Mouse (Mus musculus): ENCODE measurements at regions not wholly inside any gene's neighbourhood (a gene's known extent, or its start where the extent isn't known, plus 50 kb on each side); places are given as distances from the start of the nearest gene placed in this dataset.

DNA sequence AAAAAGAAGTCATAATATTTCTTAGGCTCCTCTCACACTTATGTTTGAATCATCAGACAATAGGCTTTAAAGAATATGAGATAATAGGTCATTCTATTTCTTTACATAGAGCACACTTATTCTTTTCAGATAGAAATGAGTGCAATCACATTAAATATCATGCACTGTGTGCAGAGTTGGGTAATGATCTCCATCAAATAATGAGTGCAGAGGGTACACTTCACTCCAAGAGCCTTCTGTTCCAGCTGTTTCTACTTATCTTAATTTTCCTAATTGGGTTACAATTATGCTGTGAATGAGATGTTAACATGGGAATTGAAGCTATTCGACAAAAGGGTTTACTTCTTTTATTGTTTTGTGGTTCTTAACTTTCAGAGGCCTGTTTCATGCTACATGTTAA lies 707.5 kb upstream of the Mdga2 start:
- intact Hi-C loops (cut with DNase I): no loop called here
- no peak for DNase-seq

DNA sequence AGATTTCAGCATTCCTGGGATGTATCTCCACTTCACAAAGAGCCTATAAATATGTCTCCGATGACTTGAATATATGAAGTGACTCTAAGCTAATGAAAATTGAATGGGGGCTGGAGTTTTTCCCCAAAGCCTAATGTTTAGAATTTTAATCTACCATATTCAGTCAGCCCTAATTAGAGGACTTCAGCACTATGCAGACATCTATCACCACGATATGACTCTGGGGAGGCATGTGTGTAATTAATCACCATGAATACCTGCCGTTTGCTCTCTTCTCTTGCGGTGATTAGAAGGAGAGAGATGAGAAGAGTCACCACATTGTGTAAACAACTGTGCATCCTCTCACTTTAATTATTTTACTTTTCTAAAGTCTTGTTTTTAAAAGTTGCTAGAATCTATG lies 692.3 kb upstream of the Mdga2 start:
- intact Hi-C loops (cut with DNase I): no loop called here

DNA sequence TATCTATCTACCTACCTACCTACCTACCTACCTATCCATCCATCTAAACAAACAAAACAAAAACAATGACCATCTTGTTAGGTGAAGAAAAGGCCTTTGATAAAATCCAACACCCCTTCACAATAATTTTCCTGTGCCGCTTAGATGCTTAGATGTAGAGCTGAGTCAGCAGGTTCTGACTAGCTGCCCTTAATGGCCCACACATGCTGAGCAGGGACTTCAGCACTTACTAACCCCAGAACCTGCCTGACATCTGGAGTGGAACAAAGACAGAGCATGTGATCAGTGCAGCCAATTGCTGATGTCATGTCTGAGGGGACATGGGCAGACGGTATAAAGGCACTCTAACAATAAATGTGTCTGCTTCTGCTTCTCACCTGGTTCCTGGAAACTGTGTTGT lies 664.9 kb upstream of the Mdga2 start:
- DNase-seq: no peak
- intact Hi-C loops (cut with DNase I): no loop called here

More for the DNA sequence above, 692.3 kb upstream of the Mdga2 start:
- no peak for DNase-seq

DNA sequence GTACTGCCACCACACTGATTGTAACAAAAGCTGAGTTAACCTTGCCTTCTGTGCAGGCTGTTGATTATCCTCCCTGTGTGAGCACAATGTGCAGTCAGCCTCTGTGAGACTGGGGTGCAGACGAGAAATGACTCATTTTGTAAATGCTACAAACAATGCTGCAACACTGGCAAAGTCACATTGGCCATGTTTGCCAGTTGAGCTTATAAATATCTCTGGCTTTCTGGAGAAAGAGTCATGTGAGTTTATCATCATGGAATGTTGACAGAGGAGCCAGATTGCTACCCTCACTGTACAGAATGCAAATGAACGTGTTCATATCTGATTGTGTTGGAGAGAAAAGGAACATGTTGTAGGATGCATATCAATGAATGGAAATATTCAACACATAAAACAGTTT lies 640.3 kb upstream of the Mdga2 start:
- DNase-seq: no peak

DNA sequence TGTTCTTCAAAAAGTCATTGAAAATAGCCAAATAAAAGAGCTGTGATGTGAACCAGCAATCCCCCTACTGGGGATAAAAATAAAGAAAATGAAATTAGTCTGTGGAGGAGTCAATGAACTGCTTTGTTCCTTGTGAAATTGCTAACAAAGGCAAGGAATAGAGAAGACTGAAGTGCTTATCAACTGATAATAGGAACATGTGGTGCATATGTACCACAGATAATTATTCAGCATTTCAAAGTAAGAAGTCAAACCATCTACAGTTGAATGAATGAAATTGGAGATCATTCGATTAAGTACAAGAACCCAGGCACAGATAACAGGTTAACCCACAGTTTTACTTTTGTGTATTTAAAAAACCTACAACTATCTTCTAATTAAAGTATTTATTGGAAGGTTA lies 638.4 kb upstream of the Mdga2 start:
- intact Hi-C loops (cut with DNase I): no loop called here
- DNase-seq: no peak

More for the DNA sequence above, 640.3 kb upstream of the Mdga2 start:
- intact Hi-C loops (cut with DNase I): no loop called here

GRCm38 (mm10) chr12:67852625-67853024 lies 630.3 kb upstream of the Mdga2 start:
- intact Hi-C loops (cut with DNase I): no loop called here

DNA sequence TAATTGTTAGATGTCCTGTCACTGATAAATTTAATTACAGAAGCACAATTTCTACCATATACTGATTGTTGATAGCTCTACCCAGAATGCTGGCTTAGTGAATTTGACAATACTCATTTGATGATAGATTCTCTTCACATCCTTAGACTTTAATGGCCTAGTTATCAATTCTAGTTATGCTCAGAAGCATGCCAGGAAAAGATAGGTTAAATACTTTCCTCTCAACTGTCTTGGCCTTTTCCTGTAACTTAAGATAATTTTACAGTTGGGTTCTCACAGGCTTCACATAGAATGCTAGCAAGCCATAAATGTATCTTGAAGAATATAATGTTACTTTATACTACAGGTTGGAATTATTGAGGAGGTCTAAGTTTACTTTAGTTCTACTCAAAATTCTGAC lies 625.2 kb upstream of the Mdga2 start:
- no peak for DNase-seq
- intact Hi-C loops (cut with DNase I): no loop called here

More at GRCm38 (mm10) chr12:67852625-67853024, 630.3 kb upstream of the Mdga2 start:
- DNase-seq: no peak

- intact Hi-C loops (cut with DNase I): no loop called here
- peak; percentile 7 to 11 for DNase-seq
Observed at GRCm38 (mm10) chr12:67804297-67804696, 581.9 kb upstream of the Mdga2 start.

- intact Hi-C loops (cut with DNase I): no loop called here
- DNase-seq: no peak
Observed at GRCm38 (mm10) chr12:67799776-67800175, 577.4 kb upstream of the Mdga2 start.
